Mouse (Mus musculus): ENCODE measurements around the gene St7.

- TF ChIP-seq CTCF (IDR thresholded peaks at IDR 0.05; ENCODE audit: low read depth) (no peak), EP300 (IDR thresholded peaks at IDR 0.05; ENCODE audit: low read depth) (no peak)
Observed at GRCm38 (mm10) chr6:17895562-17895961, 202.8 kb downstream of the St7 start.

Measured in heart, postnatal 0 days (tissue).